Mouse (Mus musculus): Measurements from ENCODE around the gene Emp1.

The Emp1 gene

GRCm38 (mm10) chr6:135362459-135363159 lies at the start of gene Emp1:
Gene Emp1 (plus strand): TSS chr6:135362545.
- DNase-seq: peak; percentile 47

GRCm38 (mm10) chr6:135313981-135314380 lies 48.4 kb upstream of the Emp1 start:
- DNase-seq: no peak

- DNase-seq: no peak
Measured at GRCm38 (mm10) chr6:135316141-135316540, 46.2 kb upstream of the Emp1 start.

- no peak for DNase-seq
Measured at GRCm38 (mm10) chr6:135319431-135319933, 42.9 kb upstream of the Emp1 start.

- DNase-seq: no peak
Measured at GRCm38 (mm10) chr6:135322749-135323148, 39.6 kb upstream of the Emp1 start.

- no peak for DNase-seq
Measured at GRCm38 (mm10) chr6:135323311-135323982, 38.9 kb upstream of the Emp1 start.

GRCm38 (mm10) chr6:135324111-135324510 lies 38.2 kb upstream of the Emp1 start:
- DNase-seq: no peak

- no peak for DNase-seq
Measured at GRCm38 (mm10) chr6:135324686-135325300, 37.6 kb upstream of the Emp1 start.

GRCm38 (mm10) chr6:135326847-135327246 lies 35.5 kb upstream of the Emp1 start:
- DNase-seq: no peak

GRCm38 (mm10) chr6:135331916-135332315 lies 30.4 kb upstream of the Emp1 start:
- no peak for DNase-seq

- peak; percentile 65 for DNase-seq
Measured at GRCm38 (mm10) chr6:135332737-135333281, 29.5 kb upstream of the Emp1 start.

- no peak for DNase-seq
Measured at GRCm38 (mm10) chr6:135333994-135334651, 28.2 kb upstream of the Emp1 start.

- no peak for DNase-seq
Measured at GRCm38 (mm10) chr6:135336376-135336775, 26.0 kb upstream of the Emp1 start.

GRCm38 (mm10) chr6:135340355-135341075 lies 21.8 kb upstream of the Emp1 start:
- DNase-seq: no peak

- DNase-seq: no peak
Measured at GRCm38 (mm10) chr6:135341076-135341378, 21.3 kb upstream of the Emp1 start.

- DNase-seq: peak; percentile 51
Measured at GRCm38 (mm10) chr6:135351638-135352302, 10.6 kb upstream of the Emp1 start.

- no peak for DNase-seq
Measured at GRCm38 (mm10) chr6:135352537-135352936, 9.8 kb upstream of the Emp1 start.

GRCm38 (mm10) chr6:135354953-135355352 lies 7.4 kb upstream of the Emp1 start:
- DNase-seq: no peak

GRCm38 (mm10) chr6:135360331-135360730 lies 2.0 kb upstream of the Emp1 start:
- DNase-seq: no peak

GRCm38 (mm10) chr6:135362098-135362458 lies 267 bp upstream of the Emp1 start:
- no peak for DNase-seq

GRCm38 (mm10) chr6:135363344-135364040 lies 1.1 kb downstream of the Emp1 start:
- DNase-seq: no peak

All from retina, postnatal 1 day (tissue).